Mouse (Mus musculus): Measurements from ENCODE around the gene Yap1. TPM values are rescaled to one million over a fixed set of nuclear protein-coding genes. Genes with fewer than 3 reads are reported as not detected.

Yap1 gene
- polyA plus RNA-seq, 1 experiment, result 7.0 TPM

DNA sequence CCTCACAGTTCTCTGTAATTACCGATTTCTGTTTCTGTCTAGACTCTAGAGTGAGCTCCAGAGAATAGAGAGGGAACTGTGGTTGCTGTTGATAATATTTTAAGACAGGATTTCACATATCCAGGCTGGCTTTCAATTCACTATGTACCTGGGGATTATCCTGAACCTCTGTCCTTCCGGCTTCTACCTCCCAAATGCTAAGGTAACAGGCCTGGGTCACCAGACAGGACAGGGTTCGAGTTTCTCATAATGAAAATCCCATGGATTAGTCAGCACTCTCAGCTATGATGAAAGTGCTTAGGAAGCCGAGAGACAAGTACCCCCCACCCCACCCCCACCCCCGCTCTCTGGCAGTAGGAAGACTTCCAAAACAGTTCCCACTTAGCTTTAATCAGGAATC is 100.6 kb downstream of the Yap1 start:
- TF ChIP-seq GATA1 (IDR thresholded peaks at IDR 0.05; ENCODE audit: low read length), result no peak

DNA sequence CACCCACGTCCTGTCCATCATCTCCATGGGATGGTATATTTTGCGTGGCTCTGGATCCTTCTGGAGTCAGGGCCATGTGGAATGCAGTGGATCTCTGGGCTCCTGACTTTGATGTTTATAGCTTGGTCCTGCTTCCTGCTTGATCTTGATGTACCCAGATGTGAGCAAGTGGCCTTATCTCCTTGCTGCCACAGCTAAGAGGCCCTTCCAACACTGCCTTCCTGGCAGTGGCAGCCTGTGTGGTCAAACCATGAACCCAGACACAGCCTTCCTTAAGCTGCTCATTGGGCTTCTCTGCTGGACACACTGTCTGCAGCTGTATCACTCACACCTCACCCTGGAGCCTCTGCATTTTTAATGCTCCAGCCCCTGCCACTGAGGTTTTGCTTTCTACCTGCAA is 101.1 kb downstream of the Yap1 start:
- no peak for TF ChIP-seq GATA1 (IDR thresholded peaks at IDR 0.05; ENCODE audit: low read length)

DNA sequence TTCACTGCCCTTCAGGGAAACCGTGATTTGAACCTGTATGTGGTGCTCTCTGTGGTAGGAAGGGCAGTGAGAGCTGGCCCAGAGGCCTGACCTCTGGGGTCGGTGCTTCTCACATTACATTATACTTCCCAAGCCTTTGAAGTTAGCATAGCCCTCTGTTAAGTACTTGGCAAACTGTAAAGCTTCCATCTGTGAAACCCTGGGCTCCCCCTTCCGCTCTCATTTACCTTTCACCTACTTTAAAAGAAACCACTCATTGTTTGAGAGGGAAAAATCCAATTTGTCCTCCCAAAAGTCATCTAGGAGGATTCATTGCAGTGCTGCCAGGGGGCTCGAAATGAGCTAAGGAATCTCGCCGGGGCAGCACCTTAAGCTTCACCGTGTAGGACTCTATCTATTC is 102.1 kb downstream of the Yap1 start:
- no peak for TF ChIP-seq GATA1 (IDR thresholded peaks at IDR 0.05; ENCODE audit: low read length)

DNA sequence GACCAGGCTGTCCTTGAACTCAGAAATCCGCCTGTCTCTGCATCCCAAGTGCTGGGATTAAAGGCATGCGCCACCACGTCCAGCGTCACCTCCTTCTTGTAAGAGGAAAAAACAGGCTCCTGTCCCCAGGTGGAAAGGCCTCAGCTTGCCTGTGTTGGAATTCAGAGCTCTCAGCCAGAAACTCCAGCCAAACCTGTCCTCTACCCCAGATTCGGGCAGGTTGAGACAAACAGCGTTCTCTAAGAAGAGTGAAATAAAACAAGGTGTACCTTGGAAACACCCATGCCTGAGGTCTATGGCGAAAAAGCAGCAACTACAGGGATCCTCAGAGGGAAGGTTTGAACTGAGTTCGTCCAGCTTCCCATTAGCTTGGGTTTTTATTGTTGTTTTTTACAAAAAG is 103.4 kb downstream of the Yap1 start:
- no peak for TF ChIP-seq GATA1 (IDR thresholded peaks at IDR 0.05; ENCODE audit: low read length)

DNA sequence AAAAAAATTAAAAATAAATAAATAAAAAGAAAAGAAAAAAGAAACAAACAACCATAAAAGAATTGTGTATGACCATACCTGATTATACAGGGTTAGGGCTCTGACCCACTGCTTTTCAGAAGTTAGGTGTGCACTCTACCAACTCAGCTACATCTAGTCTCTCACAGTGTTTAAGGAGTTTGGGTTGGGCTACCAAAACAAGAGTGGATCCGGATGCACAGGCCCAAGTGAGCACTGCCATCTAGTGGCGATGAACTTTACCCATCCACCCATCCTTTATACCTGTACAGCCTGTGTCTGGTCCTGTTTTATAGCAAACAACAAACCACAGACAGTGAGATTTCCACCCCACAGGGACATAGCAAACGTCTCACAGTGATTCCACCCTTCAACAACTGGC is 106.9 kb downstream of the Yap1 start:
- TF ChIP-seq GATA1 (IDR thresholded peaks at IDR 0.05; ENCODE audit: low read length), result no peak

DNA sequence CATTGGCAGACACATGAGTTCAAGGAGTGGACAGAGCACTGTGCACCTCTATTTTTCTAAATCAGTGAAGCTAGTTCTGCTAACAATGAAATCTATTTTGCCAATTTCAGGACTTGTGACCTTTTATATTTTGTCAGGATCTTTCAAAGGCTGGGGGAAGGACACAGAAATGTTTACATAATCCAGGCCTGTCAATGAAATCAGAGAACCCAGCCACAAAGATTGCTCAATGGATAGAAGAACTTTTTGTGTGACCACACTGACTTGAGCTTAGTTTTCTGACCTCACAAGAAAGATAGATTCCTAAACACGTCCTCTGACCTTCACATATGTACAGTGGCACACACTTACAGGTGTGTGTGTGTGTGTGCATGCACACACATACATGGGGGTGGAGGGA is 113.2 kb downstream of the Yap1 start:
- no peak for TF ChIP-seq GATA1 (IDR thresholded peaks at IDR 0.05; ENCODE audit: low read length)

DNA sequence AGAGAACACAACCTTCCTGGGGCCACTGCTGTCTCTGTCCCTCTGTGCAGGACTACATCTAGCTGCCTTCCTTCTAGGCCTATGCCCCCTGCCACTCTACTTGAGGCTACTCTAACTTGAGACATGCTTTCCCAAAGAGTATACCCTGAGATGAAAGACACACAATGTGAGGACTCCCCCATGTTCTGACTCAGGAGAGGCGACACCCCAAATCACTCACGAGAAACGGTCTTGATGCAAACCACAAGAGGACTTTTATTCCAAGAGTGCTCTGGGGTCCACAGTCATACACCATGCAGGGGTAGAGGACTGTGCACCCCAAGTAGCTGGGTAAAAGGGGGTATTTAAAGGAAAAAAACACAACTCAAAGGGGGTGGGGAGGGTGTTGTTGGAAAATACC is 120.0 kb downstream of the Yap1 start:
- no peak for TF ChIP-seq GATA1 (IDR thresholded peaks at IDR 0.05; ENCODE audit: low read length)

DNA sequence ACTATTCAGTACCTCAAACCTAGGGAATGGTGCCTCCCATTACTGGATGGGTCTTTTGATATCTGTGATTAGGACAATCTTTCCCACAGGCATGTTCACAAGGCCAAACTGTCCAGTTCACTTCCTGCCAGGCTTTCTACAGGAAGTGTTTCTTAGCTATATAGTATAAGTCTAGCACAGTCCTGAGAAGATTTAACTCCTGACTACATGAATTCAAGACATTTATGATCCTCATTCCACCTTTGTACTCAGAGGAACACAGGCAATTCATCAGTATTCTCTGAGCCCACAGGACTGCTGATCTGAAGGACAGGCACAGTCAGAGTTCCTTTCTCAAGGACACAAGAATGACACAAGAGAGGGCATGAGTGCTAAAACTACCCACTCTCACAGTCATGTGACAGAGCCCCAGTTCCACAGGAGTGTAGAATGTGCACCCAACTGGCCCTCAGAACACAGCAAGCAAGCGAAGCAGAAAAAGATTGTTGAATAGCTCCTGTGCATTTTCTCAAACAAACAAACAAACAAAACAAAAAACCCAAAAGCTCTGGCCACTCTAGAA is 122.0 kb downstream of the Yap1 start:
- no peak for TF ChIP-seq GATA1 (IDR thresholded peaks at IDR 0.05; ENCODE audit: low read length)

Other genes starting within 250 kb of the Yap1 start
- gene Tmem123, start 240.6 kb downstream of the Yap1 start, polyA plus RNA-seq (2012), result 44.0 and 57.2 TPM in 2 replicates
- 10.1 and 18.2 TPM in 2 replicates for gene Birc2, start 167.5 kb downstream of the Yap1 start, polyA plus RNA-seq (2012)
- 3.6 and 4.0 TPM in 2 replicates for gene Birc3, start 131.4 kb downstream of the Yap1 start, polyA plus RNA-seq (2012)
- gene Cfap300, start 38.2 kb upstream of the Yap1 start, polyA plus RNA-seq (2012), result 4.4 and 5.5 TPM in 2 replicates
- gene Cep126, start 129.7 kb upstream of the Yap1 start, polyA plus RNA-seq (2012), result 0.10 and 0.18 TPM in 2 replicates

Measured in G1E-ER4 (cell line).